Mouse (Mus musculus): ENCODE data around the gene Schip1. TPM values are rescaled to one million over a fixed set of nuclear protein-coding genes. Genes with fewer than 3 reads are reported as not detected.

Gene Schip1
- polyA plus RNA-seq, 1 experiment = not detected

- TF ChIP-seq GATA1 (IDR thresholded peaks at IDR 0.05; ENCODE audit: low read length) = no peak
These were observed 428.6 kb downstream of the Schip1 start for GRCm38 (mm10) chr3:68493170-68493585.

GRCm38 (mm10) chr3:68493586-68494295 lies 429.1 kb downstream of the Schip1 start:
- no peak for TF ChIP-seq GATA1 (IDR thresholded peaks at IDR 0.05; ENCODE audit: low read length)

GRCm38 (mm10) chr3:68494296-68495095 lies 429.9 kb downstream of the Schip1 start:
- no peak for TF ChIP-seq GATA1 (IDR thresholded peaks at IDR 0.05; ENCODE audit: low read length)

GRCm38 (mm10) chr3:68495096-68495735 lies 430.6 kb downstream of the Schip1 start:
- no peak for TF ChIP-seq GATA1 (IDR thresholded peaks at IDR 0.05; ENCODE audit: low read length)

GRCm38 (mm10) chr3:68495736-68496242 lies 431.2 kb downstream of the Schip1 start:
- no peak for TF ChIP-seq GATA1 (IDR thresholded peaks at IDR 0.05; ENCODE audit: low read length)

- TF ChIP-seq GATA1 (IDR thresholded peaks at IDR 0.05; ENCODE audit: low read length) = no peak
These were observed 431.9 kb downstream of the Schip1 start for GRCm38 (mm10) chr3:68496513-68496912.

- TF ChIP-seq GATA1 (IDR thresholded peaks at IDR 0.05; ENCODE audit: low read length) = no peak
These were observed 435.0 kb downstream of the Schip1 start for GRCm38 (mm10) chr3:68499532-68500152.

GRCm38 (mm10) chr3:68504838-68505237 lies 440.2 kb downstream of the Schip1 start:
- TF ChIP-seq GATA1 (IDR thresholded peaks at IDR 0.05; ENCODE audit: low read length) = no peak

GRCm38 (mm10) chr3:68506769-68507318 lies 442.2 kb downstream of the Schip1 start:
- TF ChIP-seq GATA1 (IDR thresholded peaks at IDR 0.05; ENCODE audit: low read length) = no peak

- no peak for TF ChIP-seq GATA1 (IDR thresholded peaks at IDR 0.05; ENCODE audit: low read length)
These were observed 444.0 kb downstream of the Schip1 start for GRCm38 (mm10) chr3:68508629-68509028.

GRCm38 (mm10) chr3:68510872-68511271 lies 446.3 kb downstream of the Schip1 start:
- TF ChIP-seq GATA1 (IDR thresholded peaks at IDR 0.05; ENCODE audit: low read length) = no peak

GRCm38 (mm10) chr3:68511744-68512143 lies 447.1 kb downstream of the Schip1 start:
- TF ChIP-seq GATA1 (IDR thresholded peaks at IDR 0.05; ENCODE audit: low read length) = no peak

GRCm38 (mm10) chr3:68512327-68512726 lies 447.7 kb downstream of the Schip1 start:
- TF ChIP-seq GATA1 (IDR thresholded peaks at IDR 0.05; ENCODE audit: low read length) = no peak

GRCm38 (mm10) chr3:68513340-68514119 lies 448.9 kb downstream of the Schip1 start:
- no peak for TF ChIP-seq GATA1 (IDR thresholded peaks at IDR 0.05; ENCODE audit: low read length)

All from G1E-ER4 (cell line).